22 mouse cellular contexts compared by ENCODE assay signal in genomic region chr15:77280130-77280529, GRCm38 (mm10). TPM values are rescaled to one million over a fixed set of nuclear protein-coding genes. Genes with fewer than 3 reads are reported as not detected.
DNase-seq lines count a peak whose midpoint lies in the region; ATAC-seq and TF ChIP-seq lines count a peak whose summit lies in the region.
"Had no signal": no experiment of that assay in that cellular context is flagged by ENCODE, and none has a peak within 500 bp of the region (broad histone marks: within the 10 kb centered on the region; RNA-seq: fewer than 3 reads in every experiment).

No protein-coding gene starts in this region.

- intact Hi-C loops in gastrocnemius, adult 2 months (cut with DNase I), result no loop called here

- H3K9ac ChIP-seq in lung, embryonic 16.5 days (ENCODE audit: low read length), result no peak overlapping the region
- no peak overlapping the region for H3K9ac ChIP-seq in midbrain, embryonic 11.5 days (ENCODE audit: low read length)
- H3K9ac ChIP-seq in midbrain, postnatal 0 days (replicated peaks; ENCODE audit: low read length, poor library complexity, severe bottlenecking), result no peak overlapping the region
- H3K9ac ChIP-seq: embryonic facial prominence, embryonic 12.5 days; forebrain, embryonic 13.5 days; forebrain, embryonic 15.5 days had no signal

- peak overlapping the region; percentile 57 for H3K27ac ChIP-seq in gastrocnemius, adult 2 months
- 0 out of 2 replicates have a peak overlapping the region, but pooled peaks have one; percentile 3 for H3K27ac ChIP-seq in lung, embryonic 16.5 days (ENCODE audit: low read length)
- H3K27ac ChIP-seq in midbrain, embryonic 11.5 days (ENCODE audit: low read depth, low read length), result no peak overlapping the region
- no peak overlapping the region for H3K27ac ChIP-seq in midbrain, postnatal 0 days (ENCODE audit: low read depth, low read length)
- H3K27ac ChIP-seq: embryonic facial prominence, embryonic 10.5 days; embryonic facial prominence, embryonic 12.5 days; forebrain, embryonic 13.5 days; forebrain, embryonic 15.5 days had no signal

- no peak for DNase-seq in gastrocnemius, adult 2 months
- no peak for DNase-seq in gastrocnemius, adult 18-20 months (ENCODE audit: low spot score)
- DNase-seq in lung, postnatal 14 days, result no peak
- DNase-seq in midbrain, embryonic 11.5 days (ENCODE audit: low spot score, missing footprints), result peak; percentile 56
- DNase-seq in midbrain, postnatal 0 days (ENCODE audit: low spot score), result no peak
- DNase-seq: adrenal gland, adult 8-10 months; adrenal gland, postnatal 14 days; adrenal gland, postnatal 36 days; B cell, adult 2 months; cerebellum, adult 11-12 months; cerebellum, adult 2 months; cerebellum, adult 9-10 months; cerebellum, postnatal 25 days had no signal

- TF ChIP-seq CTCF in gastrocnemius, adult 2 months (IDR thresholded peaks at IDR 0.05), result no peak
- no peak for TF ChIP-seq CTCF in midbrain, postnatal 0 days (IDR thresholded peaks at IDR 0.05)

- peaks cover 10% of the 10 kb centered on the region for H3K4me1 ChIP-seq in lung, embryonic 16.5 days (replicated peaks; ENCODE audit: control insufficient read depth, insufficient read depth, low read length)
- H3K4me1 ChIP-seq in midbrain, embryonic 11.5 days (ENCODE audit: control insufficient read depth, insufficient read depth, low read length), result no peaks in the 10 kb centered on the region
- H3K4me1 ChIP-seq in midbrain, postnatal 0 days (ENCODE audit: insufficient read depth, low read length), result no peaks in the 10 kb centered on the region

- WGBS in lung, embryonic 16.5 days, result 80% methylated on average over 1 of the region's 1 CpGs
- WGBS in midbrain, embryonic 11.5 days, result 88% methylated on average over 1 of the region's 1 CpGs
- 100% methylated on average over 1 of the region's 1 CpGs for WGBS in midbrain, postnatal 0 days

- H3K4me2 ChIP-seq in lung, embryonic 16.5 days (ENCODE audit: low read depth, low read length), result no peak overlapping the region
- H3K4me2 ChIP-seq in midbrain, embryonic 11.5 days, result no peak overlapping the region
- no peak overlapping the region for H3K4me2 ChIP-seq in midbrain, postnatal 0 days (ENCODE audit: low read depth, low read length, poor library complexity, severe bottlenecking)
- H3K4me2 ChIP-seq: embryonic facial prominence, embryonic 12.5 days; forebrain, embryonic 13.5 days; forebrain, embryonic 15.5 days had no signal

- no peaks in the 10 kb centered on the region for H3K36me3 ChIP-seq in lung, embryonic 16.5 days (ENCODE audit: control insufficient read depth, insufficient read depth, low read length)
- no peaks in the 10 kb centered on the region for H3K36me3 ChIP-seq in midbrain, embryonic 11.5 days (ENCODE audit: control insufficient read depth, insufficient read depth, low read length)
- no peaks in the 10 kb centered on the region for H3K36me3 ChIP-seq in midbrain, postnatal 0 days (ENCODE audit: insufficient read depth, low read length)
- H3K36me3 ChIP-seq: embryonic facial prominence, embryonic 10.5 days; embryonic facial prominence, embryonic 12.5 days; forebrain, embryonic 15.5 days; G1E had no signal

- ATAC-seq in lung, embryonic 16.5 days (ENCODE audit: low read depth), result 0 out of 2 replicates have a peak, but pooled peaks have one; percentile 38
- no peak for ATAC-seq in midbrain, embryonic 11.5 days (ENCODE audit: low FRiP score)
- ATAC-seq in midbrain, postnatal 0 days (ENCODE audit: low FRiP score), result no peak
- ATAC-seq: activated CD4-positive, CD25-positive, alpha-beta regulatory T cell, adult 4 months; CD4-positive, CD25-positive, alpha-beta regulatory T cell, adult 4 months; forebrain, embryonic 13.5 days; forebrain, embryonic 15.5 days; Patski had no signal

- H3K27me3 ChIP-seq in lung, embryonic 16.5 days (ENCODE audit: control insufficient read depth, insufficient read depth, low read depth, low read length), result no peaks in the 10 kb centered on the region
- no peaks in the 10 kb centered on the region for H3K27me3 ChIP-seq in midbrain, embryonic 11.5 days (ENCODE audit: control insufficient read depth, insufficient read depth, low read length)
- no peaks in the 10 kb centered on the region for H3K27me3 ChIP-seq in midbrain, postnatal 0 days (ENCODE audit: insufficient read depth, low read length)
- H3K27me3 ChIP-seq: embryonic facial prominence, embryonic 12.5 days; forebrain, embryonic 13.5 days; forebrain, embryonic 15.5 days; Patski had no signal

- H3K4me3 ChIP-seq in gastrocnemius, adult 2 months, result no peak overlapping the region
- H3K4me3 ChIP-seq in lung, embryonic 16.5 days (ENCODE audit: low read length), result no peak overlapping the region
- H3K4me3 ChIP-seq in midbrain, embryonic 11.5 days (ENCODE audit: low read depth, low read length), result no peak overlapping the region
- no peak overlapping the region for H3K4me3 ChIP-seq in midbrain, postnatal 0 days (ENCODE audit: low read depth, low read length)
- H3K4me3 ChIP-seq: embryonic facial prominence, embryonic 10.5 days; embryonic facial prominence, embryonic 12.5 days; forebrain, embryonic 13.5 days; forebrain, embryonic 15.5 days had no signal

- no peaks in the 10 kb centered on the region for H3K9me3 ChIP-seq in lung, embryonic 16.5 days (ENCODE audit: control insufficient read depth, low read length)
- no peaks in the 10 kb centered on the region for H3K9me3 ChIP-seq in midbrain, embryonic 11.5 days (ENCODE audit: control insufficient read depth, low read length)
- H3K9me3 ChIP-seq in midbrain, postnatal 0 days (ENCODE audit: low read length), result no peaks in the 10 kb centered on the region
- H3K9me3 ChIP-seq: embryonic facial prominence, embryonic 10.5 days; embryonic facial prominence, embryonic 12.5 days; forebrain, embryonic 13.5 days; forebrain, embryonic 15.5 days; G1E had no signal

RNA-seq across cellular contexts. Expression of gene Rbfox2, which starts 26.7 kb away (rescaled TPM):
- total RNA-seq in gastrocnemius, adult 2 months (2021), result 10 to 100 TPM; 48.2 to 78.6 TPM
- 10 to 100 TPM; 55.1 to 60.4 TPM for total RNA-seq in gastrocnemius, adult 18-20 months (2021)
- polyA plus RNA-seq in lung, embryonic 16.5 days (2015; fragmentation: Nextera tagmentation; extraction: Ambion mirVana), result 39.1 and 41.9 TPM in 2 replicates
- polyA plus RNA-seq in midbrain, embryonic 11.5 days (2014; fragmentation: Nextera tagmentation; extraction: Ambion mirVana), result 73.2 and 79.9 TPM in 2 replicates
- total RNA-seq in midbrain, postnatal 0 days (2014; rRNA removed), result 360 and 399 TPM in 2 replicates
- 96.4 and 96.6 TPM in 2 replicates for polyA plus RNA-seq in midbrain, postnatal 0 days (2015; fragmentation: Nextera tagmentation; extraction: Ambion mirVana)
- polyA plus RNA-seq: CD4-positive, CD25-positive, alpha-beta regulatory T cell, adult 4 months had no signal

Comparison
In these comparisons a context has a peak if more than half of its experiments do, and no peak if none do; other contexts are left out.
1. H3K27ac ChIP-seq: peak in gastrocnemius, adult 2 months (single experiment) and lung, embryonic 16.5 days (single experiment); none in midbrain, embryonic 11.5 days (single experiment) and midbrain, postnatal 0 days (single experiment).